Mouse (Mus musculus): ENCODE measurements at regions not wholly inside any gene's neighbourhood (a gene's known extent, or its start where the extent isn't known, plus 50 kb on each side); places are given as distances from the start of the nearest gene placed in this dataset.
A peak's percentile ranks its signal among the peaks of the same experiment; 100 is the strongest.

- no peak for ATAC-seq (ENCODE audit: low FRiP score, low read depth)
- no peak overlapping the region for H3K9ac ChIP-seq
- WGBS: 84% methylated on average over 2 of the region's 2 CpGs
Measured at GRCm38 (mm10) chr8:102223097-102223496, 562.3 kb downstream of the Cdh11 start.

DNA sequence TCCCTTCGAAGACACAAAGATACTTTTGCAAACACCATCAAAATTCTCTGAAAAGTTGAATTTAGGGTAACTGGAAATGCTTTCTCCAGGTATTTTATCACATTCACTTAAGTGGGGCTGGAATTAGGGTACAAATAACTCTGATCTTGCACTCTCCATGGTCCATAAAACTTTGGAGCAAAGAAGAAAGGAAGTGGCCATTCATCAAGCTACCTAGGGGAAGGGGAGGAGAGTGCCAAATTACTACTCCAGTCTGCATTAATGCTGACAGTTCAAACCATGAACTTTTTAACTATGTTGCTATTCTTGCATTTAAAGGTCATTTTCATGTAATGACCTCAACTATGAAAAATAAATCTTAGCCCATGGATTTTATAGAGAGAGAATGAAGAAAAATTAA, 579.8 kb downstream of the Cdh11 start:
- no peak overlapping the region for H3K9ac ChIP-seq
- H3K4me1 ChIP-seq: no peaks in the 10 kb centered on the region
- no peaks in the 10 kb centered on the region for H3K9me3 ChIP-seq
- H3K4me2 ChIP-seq (replicated peaks): no peak overlapping the region
- no peak overlapping the region for H3K27ac ChIP-seq
- ATAC-seq (ENCODE audit: low FRiP score, low read depth): no peak
- 87% methylated on average over 1 of the region's 1 CpGs for WGBS
- H3K4me3 ChIP-seq: no peak overlapping the region
- H3K36me3 ChIP-seq: no peaks in the 10 kb centered on the region
- no peaks in the 10 kb centered on the region for H3K27me3 ChIP-seq (replicated peaks)

More at GRCm38 (mm10) chr8:102223097-102223496, 562.3 kb downstream of the Cdh11 start:
- Histone ChIP-seq H3K36me3 (no peaks in the 10 kb centered on the region), H3K4me1 (no peaks in the 10 kb centered on the region), H3K27me3 (replicated peaks) (no peaks in the 10 kb centered on the region), H3K27ac (no peak overlapping the region), H3K4me2 (replicated peaks) (no peak overlapping the region), H3K9me3 (no peaks in the 10 kb centered on the region), H3K4me3 (no peak overlapping the region)

DNA sequence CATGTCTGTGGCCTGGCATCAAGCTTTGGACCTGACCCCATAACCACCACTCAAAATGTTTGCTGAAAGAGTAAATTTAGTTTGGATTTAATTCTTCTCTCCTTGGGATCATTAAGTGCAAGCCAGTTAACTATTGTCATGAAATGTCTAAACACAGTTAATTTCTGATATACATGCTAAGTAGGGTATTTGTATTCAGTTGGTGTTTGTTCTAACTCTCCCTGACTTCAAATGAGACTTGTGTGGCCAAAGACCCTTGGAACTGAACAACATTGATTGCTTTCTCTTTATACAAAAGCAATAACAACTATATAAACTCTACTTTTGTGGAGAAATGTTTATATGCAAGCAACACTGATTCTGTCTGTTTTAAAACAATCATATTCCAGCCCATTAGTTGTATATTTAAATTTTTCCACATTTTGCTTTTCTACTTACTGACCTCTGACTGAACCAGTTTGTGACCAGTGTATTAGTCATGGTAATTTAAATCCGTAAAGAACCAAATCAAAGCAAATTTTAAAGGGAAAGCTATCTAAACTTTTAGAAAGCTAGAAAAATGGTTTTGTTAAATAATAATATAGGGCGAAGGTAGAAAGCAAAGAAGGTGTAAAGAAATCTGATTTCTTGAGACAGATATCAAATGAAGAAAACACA, 625.8 kb downstream of the Cdh11 start:
- Histone ChIP-seq H3K4me2 (replicated peaks) (no peak overlapping the region), H3K27me3 (replicated peaks) (no peaks in the 10 kb centered on the region), H3K9ac (no peak overlapping the region), H3K36me3 (no peaks in the 10 kb centered on the region), H3K9me3 (no peaks in the 10 kb centered on the region), H3K4me1 (no peaks in the 10 kb centered on the region), H3K27ac (no peak overlapping the region), H3K4me3 (no peak overlapping the region)
- 54% methylated on average over 2 of the region's 2 CpGs for WGBS
- peak; percentile 78; the same call in 1 of the 2 replicates for ATAC-seq (ENCODE audit: low FRiP score, low read depth)

- H3K36me3 ChIP-seq: no peaks in the 10 kb centered on the region
- 88% methylated on average over 4 of the region's 4 CpGs for WGBS
- H3K9me3 ChIP-seq: no peaks in the 10 kb centered on the region
- no peaks in the 10 kb centered on the region for H3K27me3 ChIP-seq (replicated peaks)
- ATAC-seq (ENCODE audit: low FRiP score, low read depth): no peak
- H3K9ac ChIP-seq: no peak overlapping the region
- no peak overlapping the region for H3K4me2 ChIP-seq (replicated peaks)
- H3K27ac ChIP-seq: no peak overlapping the region
- H3K4me1 ChIP-seq: no peaks in the 10 kb centered on the region
- no peak overlapping the region for H3K4me3 ChIP-seq
Measured at GRCm38 (mm10) chr8:102118657-102119056, 666.8 kb downstream of the Cdh11 start.

DNA sequence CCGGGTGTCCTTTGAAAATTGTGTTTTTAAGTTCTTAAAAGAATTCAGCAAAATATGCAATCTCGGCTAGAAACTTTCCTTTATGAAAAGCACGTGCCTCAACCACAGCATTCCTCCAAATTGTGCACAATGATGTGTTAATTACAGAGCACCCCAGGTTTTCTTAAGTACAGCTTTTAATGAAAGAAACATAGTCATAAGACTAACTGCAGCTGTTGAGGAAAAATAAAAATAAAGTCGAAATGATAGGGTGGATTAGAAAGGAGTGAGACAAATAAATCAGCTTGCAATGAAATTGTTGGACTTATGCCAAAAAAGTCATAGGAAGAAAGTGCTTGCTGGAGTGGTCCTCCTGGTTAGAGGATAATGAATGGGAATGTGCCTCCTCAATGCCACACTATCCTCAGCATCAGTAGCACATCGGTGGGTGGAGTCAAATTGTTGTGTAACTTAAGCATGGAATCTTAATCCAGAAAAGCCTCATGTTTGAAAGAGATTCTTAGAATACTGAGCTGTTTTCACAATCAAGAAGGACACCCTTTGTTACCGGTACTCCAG, 668.5 kb downstream of the Cdh11 start:
- 80% methylated on average over 6 of the region's 6 CpGs for WGBS
- H3K36me3 ChIP-seq: no peaks in the 10 kb centered on the region
- no peak overlapping the region for H3K4me2 ChIP-seq (replicated peaks)
- no peak overlapping the region for H3K9ac ChIP-seq
- no peak overlapping the region for H3K27ac ChIP-seq
- ATAC-seq (ENCODE audit: low FRiP score, low read depth): no peak
- H3K27me3 ChIP-seq (replicated peaks): no peaks in the 10 kb centered on the region
- no peaks in the 10 kb centered on the region for H3K4me1 ChIP-seq
- H3K4me3 ChIP-seq: no peak overlapping the region
- H3K9me3 ChIP-seq: no peaks in the 10 kb centered on the region

DNA sequence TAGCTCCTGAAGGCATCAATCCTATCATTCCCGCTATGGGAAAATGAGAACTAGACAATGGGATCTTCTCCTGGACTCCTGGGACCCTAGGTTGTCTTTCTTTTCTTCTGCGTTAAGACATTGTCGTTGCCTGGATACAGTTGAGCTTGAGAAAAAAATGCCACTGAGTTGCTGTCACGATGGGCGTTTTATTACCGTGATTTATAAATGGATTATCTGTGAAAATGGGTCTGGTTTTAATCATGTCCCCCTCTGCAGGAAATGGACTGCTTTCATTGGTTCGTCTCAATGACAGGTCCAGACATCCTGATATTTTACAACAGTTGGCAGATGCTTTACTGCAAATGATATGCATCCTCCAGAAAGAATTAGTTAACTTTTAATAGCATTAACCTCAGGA, 681.7 kb downstream of the Cdh11 start:
- 14% methylated on average over 7 of the region's 7 CpGs for WGBS
- Histone ChIP-seq H3K27me3 (replicated peaks) (no peaks in the 10 kb centered on the region), H3K4me3 (no peak overlapping the region), H3K9me3 (no peaks in the 10 kb centered on the region), H3K9ac (no peak overlapping the region), H3K36me3 (no peaks in the 10 kb centered on the region), H3K4me1 (no peaks in the 10 kb centered on the region; the same call in 1 of the 2 replicates), H3K27ac (no peak overlapping the region), H3K4me2 (replicated peaks) (no peak overlapping the region)
- peak; percentile 92 for ATAC-seq (ENCODE audit: low FRiP score, low read depth)

GRCm38 (mm10) chr8:102096726-102097125, 688.7 kb downstream of the Cdh11 start:
- Histone ChIP-seq H3K4me2 (replicated peaks) (no peak overlapping the region), H3K9ac (no peak overlapping the region), H3K27ac (no peak overlapping the region), H3K4me1 (no peaks in the 10 kb centered on the region), H3K4me3 (no peak overlapping the region), H3K27me3 (replicated peaks) (no peaks in the 10 kb centered on the region), H3K9me3 (no peaks in the 10 kb centered on the region), H3K36me3 (no peaks in the 10 kb centered on the region)
- WGBS: 79% methylated on average over 7 of the region's 7 CpGs
- no peak for ATAC-seq (ENCODE audit: low FRiP score, low read depth)

- Histone ChIP-seq H3K4me1 (no peaks in the 10 kb centered on the region), H3K36me3 (no peaks in the 10 kb centered on the region), H3K27me3 (replicated peaks) (no peaks in the 10 kb centered on the region), H3K9me3 (no peaks in the 10 kb centered on the region), H3K4me2 (replicated peaks) (no peak overlapping the region), H3K9ac (no peak overlapping the region), H3K4me3 (no peak overlapping the region), H3K27ac (no peak overlapping the region)
- WGBS: 84% methylated on average over 4 of the region's 4 CpGs
- ATAC-seq (ENCODE audit: low FRiP score, low read depth): no peak
Measured at GRCm38 (mm10) chr8:102085927-102086326, 699.5 kb downstream of the Cdh11 start.

DNA sequence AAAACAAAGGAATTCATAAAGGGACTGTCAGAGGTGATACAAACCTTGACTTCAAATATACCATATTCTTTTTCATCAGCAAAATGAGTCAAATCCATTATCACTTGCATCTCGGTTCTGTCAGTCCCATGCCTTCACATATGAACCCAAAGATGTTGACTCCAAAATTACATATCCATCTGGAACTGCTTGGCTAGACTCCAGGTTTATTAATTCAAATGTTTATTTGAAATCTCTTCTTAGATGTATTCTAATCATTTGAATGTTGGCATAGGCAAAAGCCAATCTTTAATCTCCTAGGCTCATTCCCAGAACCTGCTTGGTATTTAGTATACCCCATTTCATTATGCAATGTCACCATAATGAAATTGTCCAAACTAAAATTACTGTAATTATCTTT, 709.8 kb downstream of the Cdh11 start:
- Histone ChIP-seq H3K9ac (no peak overlapping the region), H3K9me3 (no peaks in the 10 kb centered on the region), H3K27ac (no peak overlapping the region), H3K36me3 (no peaks in the 10 kb centered on the region), H3K4me2 (replicated peaks) (no peak overlapping the region), H3K4me3 (no peak overlapping the region), H3K4me1 (no peaks in the 10 kb centered on the region), H3K27me3 (replicated peaks) (no peaks in the 10 kb centered on the region)
- 77% methylated on average over 1 of the region's 1 CpGs for WGBS
- no peak for ATAC-seq (ENCODE audit: low FRiP score, low read depth)

GRCm38 (mm10) chr8:102064137-102064536, 721.3 kb downstream of the Cdh11 start:
- Histone ChIP-seq H3K4me2 (replicated peaks) (no peak overlapping the region), H3K4me3 (no peak overlapping the region), H3K9me3 (no peaks in the 10 kb centered on the region), H3K27ac (no peak overlapping the region), H3K27me3 (replicated peaks) (no peaks in the 10 kb centered on the region), H3K36me3 (no peaks in the 10 kb centered on the region), H3K9ac (no peak overlapping the region), H3K4me1 (no peaks in the 10 kb centered on the region)
- no peak for ATAC-seq (ENCODE audit: low FRiP score, low read depth)
- 92% methylated on average over 2 of the region's 2 CpGs for WGBS

DNA sequence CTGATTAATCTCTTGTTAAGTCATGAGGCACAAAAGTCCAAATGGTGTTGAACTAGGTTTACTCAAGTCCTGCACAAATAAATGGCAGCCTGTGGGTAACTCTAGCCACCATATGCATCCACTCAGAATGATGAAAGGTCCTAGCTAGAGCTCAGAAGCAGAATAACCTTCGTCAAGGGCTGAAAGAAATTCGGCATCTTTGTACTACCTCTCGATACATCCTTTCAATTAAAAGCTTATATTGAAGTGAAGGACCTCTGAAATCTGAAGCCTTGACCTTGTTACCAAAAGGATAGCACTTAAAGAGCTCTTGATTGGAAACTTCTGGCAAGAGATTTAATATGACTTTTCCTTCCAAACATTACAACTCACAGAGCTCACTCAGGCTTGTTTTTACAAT, 732.0 kb downstream of the Cdh11 start:
- no peak overlapping the region for H3K9ac ChIP-seq
- H3K9me3 ChIP-seq: no peaks in the 10 kb centered on the region
- no peaks in the 10 kb centered on the region for H3K36me3 ChIP-seq
- WGBS: 90% methylated on average over 3 of the region's 3 CpGs
- H3K27ac ChIP-seq: no peak overlapping the region
- ATAC-seq (ENCODE audit: low FRiP score, low read depth): no peak
- H3K4me3 ChIP-seq: no peak overlapping the region
- no peaks in the 10 kb centered on the region for H3K4me1 ChIP-seq
- no peak overlapping the region for H3K4me2 ChIP-seq (replicated peaks)
- no peaks in the 10 kb centered on the region for H3K27me3 ChIP-seq (replicated peaks)

- H3K36me3 ChIP-seq: no peaks in the 10 kb centered on the region
- no peak overlapping the region for H3K27ac ChIP-seq
- H3K4me1 ChIP-seq: no peaks in the 10 kb centered on the region
- H3K4me2 ChIP-seq (replicated peaks): no peak overlapping the region
- ATAC-seq (ENCODE audit: low FRiP score, low read depth): no peak
- H3K4me3 ChIP-seq: no peak overlapping the region
- WGBS: 88% methylated on average over 5 of the region's 5 CpGs
- no peaks in the 10 kb centered on the region for H3K27me3 ChIP-seq (replicated peaks)
- H3K9me3 ChIP-seq: no peaks in the 10 kb centered on the region
- no peak overlapping the region for H3K9ac ChIP-seq
Measured at GRCm38 (mm10) chr8:102026956-102027927, 758.2 kb downstream of the Cdh11 start.

All from neural tube, embryonic 12.5 days (tissue).